Mouse (Mus musculus) heart, adult 8-10 months (tissue): ENCODE measurements around the gene Rps12. TPM values are rescaled to one million over a fixed set of nuclear protein-coding genes. Genes with fewer than 3 reads are reported as not detected.
"Not testable (repeated sequence)": the region's sequence is repeated elsewhere in the genome, so short reads cannot be mapped to it uniquely, and the experiment has no call there.

Experiments
- DNase-seq: peaks from one replicate; pipeline ENCODE4 v3.0.0; 2022; ENCODE audit warnings: low spot score
- total RNA-seq, 4 experiments: library from RNA; stranded (reverse); gene quantifications; 2 replicates each; pipeline ENCODE4 v1.2.4; 2022

The Rps12 gene
- total RNA-seq, 4 experiments from 2014 or later = 143 to 253 (median 212) TPM

GRCm38 (mm10) chr10:23785599-23785998 is 1.5 kb downstream of the Rps12 start:
- DNase-seq = not testable (repeated sequence)

DNA sequence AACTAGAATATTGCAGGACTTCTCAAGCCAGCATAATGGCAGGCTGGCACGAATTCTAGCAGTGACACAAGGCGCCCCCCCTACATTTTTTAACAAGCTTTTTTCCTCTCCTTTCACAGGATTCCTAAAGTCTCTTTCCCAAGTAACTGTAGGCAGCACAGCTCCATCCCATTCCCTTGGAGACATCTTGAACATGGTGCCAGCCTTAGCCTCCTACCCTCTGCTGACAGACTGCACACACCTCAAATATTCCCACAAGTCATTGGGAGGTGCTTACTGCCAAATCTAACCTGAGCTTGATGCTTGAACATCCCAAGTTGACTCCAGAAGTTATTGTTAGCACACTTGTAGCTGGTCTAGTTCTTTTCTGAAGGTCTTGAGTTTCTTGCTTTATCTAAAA is 3.0 kb downstream of the Rps12 start:
- DNase-seq = no peak

DNA sequence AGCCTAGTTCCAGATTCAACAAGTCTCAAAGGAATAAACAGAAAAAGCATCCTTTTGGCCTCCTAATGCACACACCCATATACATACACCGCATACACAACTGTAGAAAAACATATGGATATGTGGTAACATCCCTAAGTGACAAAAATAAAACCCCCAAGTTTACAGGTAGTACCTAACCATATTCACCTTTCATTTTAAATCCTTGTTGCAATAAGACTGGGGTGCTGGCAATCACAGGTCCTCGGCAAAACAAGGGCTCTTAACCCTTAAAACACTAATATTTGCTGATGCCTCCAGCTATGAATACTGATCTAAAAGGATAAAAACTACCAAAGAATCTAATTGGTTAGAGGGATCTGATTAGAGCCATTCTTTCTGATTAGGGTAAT is 3.6 kb downstream of the Rps12 start:
- DNase-seq = no peak

- DNase-seq = no peak
These were observed 4.1 kb downstream of the Rps12 start for GRCm38 (mm10) chr10:23782855-23783492.

DNA sequence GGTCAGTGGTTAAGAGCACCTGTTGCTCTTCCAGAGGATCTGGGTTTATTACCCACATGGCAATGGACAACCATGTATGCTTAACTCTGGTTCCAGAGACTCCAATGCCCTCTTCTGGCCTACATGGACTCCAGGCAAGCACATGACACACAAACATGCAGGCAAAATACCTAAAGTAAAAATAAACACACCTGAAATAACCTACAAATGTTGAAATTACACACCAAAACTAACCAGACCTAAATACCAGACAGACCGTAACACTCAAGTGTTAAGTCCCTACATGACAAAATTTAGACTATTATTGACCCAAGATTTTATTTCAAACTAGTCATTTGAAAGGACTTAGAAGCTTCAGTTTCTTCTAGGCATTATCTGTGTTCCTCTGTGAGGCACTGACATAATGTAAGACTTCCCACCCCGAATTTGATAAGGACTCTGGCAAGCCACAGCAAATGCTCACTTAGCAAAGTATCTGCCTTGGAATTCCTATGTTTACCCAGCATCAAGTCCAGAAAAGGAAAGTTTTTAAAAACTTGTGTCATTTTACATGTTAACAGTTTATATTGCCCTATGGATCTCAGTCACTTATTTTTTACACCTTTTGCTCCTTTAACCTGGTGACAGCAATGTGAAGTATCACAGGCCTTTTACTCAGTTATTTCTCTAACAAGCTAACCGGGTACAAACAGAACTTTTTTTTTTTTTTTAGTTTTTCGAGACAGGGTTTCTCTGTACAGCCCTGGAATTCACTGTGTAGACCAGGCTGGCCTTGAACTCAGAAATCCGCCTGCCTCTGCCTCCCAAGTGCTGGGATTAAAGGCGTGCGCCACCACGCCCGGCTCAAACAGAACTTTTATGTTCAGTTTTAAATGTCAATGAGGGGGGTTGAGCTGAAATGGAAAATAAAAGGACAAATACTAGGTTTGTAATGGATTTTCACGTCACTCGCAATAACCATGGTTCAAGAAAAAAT is 5.0 kb downstream of the Rps12 start:
- DNase-seq = no peak

- DNase-seq = no peak
These were observed 6.4 kb downstream of the Rps12 start for GRCm38 (mm10) chr10:23780539-23781275.

GRCm38 (mm10) chr10:23777288-23777945 is 9.7 kb downstream of the Rps12 start:
- DNase-seq = no peak

DNA sequence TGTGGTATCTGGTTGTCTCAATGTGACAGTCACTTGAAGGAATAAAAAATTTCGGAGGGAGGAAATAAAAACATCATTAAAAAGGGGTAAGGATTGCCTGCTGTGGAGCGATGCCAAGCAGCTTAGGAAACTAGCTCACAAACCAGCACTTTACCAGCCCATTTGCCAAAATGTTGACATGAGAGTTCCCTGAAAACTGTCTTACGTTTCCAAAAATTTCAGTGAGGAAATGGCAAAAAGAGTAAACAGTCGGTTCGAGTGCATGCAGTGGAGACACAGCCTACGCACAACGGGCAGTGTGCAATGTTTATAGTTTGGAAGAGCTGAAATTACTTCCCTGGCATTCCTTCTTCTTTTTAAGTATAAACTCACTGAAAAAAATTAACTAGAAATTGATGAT is 32.9 kb downstream of the Rps12 start:
- DNase-seq = no peak

Other genes starting within 250 kb of the Rps12 start
- gene Slc18b1, start 9.7 kb upstream of the Rps12 start, total RNA-seq = 10 to 100 TPM in 1 of 4 experiments, 1 to 10 TPM in 3; 6.2 to 10.7 (median 7.9) TPM
- gene Vnn3, start 64.2 kb upstream of the Rps12 start, total RNA-seq = under 1 TPM in 3 of 4 experiments, not detected in 1; 0.12 to 0.34 (median 0.16) TPM
- gene Vnn1, start 107.4 kb upstream of the Rps12 start, total RNA-seq = under 1 TPM; 0.25 to 0.72 (median 0.35) TPM
- not detected for gene Taar1, start 133.1 kb upstream of the Rps12 start, total RNA-seq
- gene Taar2, start 151.3 kb upstream of the Rps12 start, total RNA-seq = not detected
- gene Taar3, start 162.3 kb upstream of the Rps12 start, total RNA-seq = not detected
- not detected for gene Taar4, start 173.2 kb upstream of the Rps12 start, total RNA-seq
- gene Taar5, start 183.4 kb upstream of the Rps12 start, total RNA-seq = not detected
- gene Taar6, start 198.4 kb upstream of the Rps12 start, total RNA-seq = not detected
- gene Taar7a, start 206.2 kb upstream of the Rps12 start, total RNA-seq = not detected
- not detected for gene Taar7b, start 212.7 kb upstream of the Rps12 start, total RNA-seq
- gene Taar7d, start 239.9 kb upstream of the Rps12 start, total RNA-seq = not detected